Mouse (Mus musculus) stomach, postnatal 0 days (tissue): Measurements from ENCODE around the gene Acbd6. TPM values are rescaled to one million over a fixed set of nuclear protein-coding genes. Genes with fewer than 3 reads are reported as not detected.

Experiments
- ATAC-seq: fragments of 200-750 bp; cut with Nextera tagmentation; 2 replicates; pipeline ENCODE4 v1.8.0; 2017; ENCODE audit not compliant: low FRiP score, low TSS enrichment
- DNase-seq: peaks from one replicate; pipeline ENCODE4 v3.0.0-alpha.2; 2016; ENCODE audit warnings: low spot score
- H3K27ac ChIP-seq: fragments of 300-500 bp; sonication (generic); replicated peaks from 2 replicates; pipeline ENCODE4 v1.5.1; 2014; ENCODE audit warnings: mild to moderate bottlenecking, control low read depth
- H3K27me3 ChIP-seq: fragments of 300-500 bp; sonication (generic); 2 replicates; pipeline ENCODE4 v1.6.1; 2014; ENCODE audit warnings: low read length; ENCODE audit not compliant: control insufficient read depth, insufficient read depth
- H3K36me3 ChIP-seq: fragments of 300-500 bp; sonication (generic); 2 replicates; pipeline ENCODE4 v1.6.1; 2014; ENCODE audit warnings: low read length, mixed read lengths; ENCODE audit not compliant: control insufficient read depth, insufficient read depth
- H3K4me1 ChIP-seq: fragments of 300-500 bp; sonication (generic); replicated peaks from 2 replicates; pipeline ENCODE4 v1.6.1; 2014; ENCODE audit warnings: antibody characterized with exemption; ENCODE audit not compliant: control insufficient read depth, insufficient read depth
- H3K4me2 ChIP-seq: fragments of 300-500 bp; sonication (generic); replicated peaks from 2 replicates; pipeline ENCODE4 v1.6.1; 2014; ENCODE audit warnings: low read depth, mild to moderate bottlenecking, control low read depth, moderate library complexity
- H3K4me3 ChIP-seq: fragments of 300-500 bp; sonication (generic); 2 replicates; pipeline ENCODE4 v1.5.1; 2014; ENCODE audit warnings: low read depth, low read length, control low read depth
- H3K9ac ChIP-seq: fragments of 300-500 bp; sonication (generic); 2 replicates; pipeline ENCODE4 v1.6.1; 2014; ENCODE audit warnings: mild to moderate bottlenecking, low read length, control low read depth, mixed read lengths
- H3K9me3 ChIP-seq: fragments of 300-500 bp; sonication (generic); 2 replicates; pipeline ENCODE4 v1.6.1; 2016; ENCODE audit warnings: low read length; ENCODE audit not compliant: control insufficient read depth
- CTCF ChIP-seq: IDR thresholded peaks from 2 replicates; pipeline ENCODE4 v1.5.1; 2016; ENCODE audit warnings: antibody characterized with exemption, low read depth, mild to moderate bottlenecking, moderate library complexity
- EP300 ChIP-seq: optimal IDR thresholded peaks from 2 replicates; pipeline ENCODE3; 2016; ENCODE audit warnings: antibody characterized with exemption
- WGBS: fragments of 180-500 bp; shearing (Covaris S2); extraction: QIAGEN DNeasy Blood & Tissue Kit; methylation state at CpG from one replicate; pipeline ENCODE4 v1.1.7; 2014; 5-methylcytosine and 5-hydroxymethylcytosine counted together
- polyA plus RNA-seq: library from polyadenylated mRNA; unstranded; fragments of >200 nt; fragmentation: Nextera tagmentation; extraction: Ambion mirVana; gene quantifications from 2 replicates; pipeline ENCODE4 v1.2.1, GENCODE M21; 2015

Gene Acbd6
- polyA plus RNA-seq, 1 experiment from 2014 or later = 55.9 TPM

DNA sequence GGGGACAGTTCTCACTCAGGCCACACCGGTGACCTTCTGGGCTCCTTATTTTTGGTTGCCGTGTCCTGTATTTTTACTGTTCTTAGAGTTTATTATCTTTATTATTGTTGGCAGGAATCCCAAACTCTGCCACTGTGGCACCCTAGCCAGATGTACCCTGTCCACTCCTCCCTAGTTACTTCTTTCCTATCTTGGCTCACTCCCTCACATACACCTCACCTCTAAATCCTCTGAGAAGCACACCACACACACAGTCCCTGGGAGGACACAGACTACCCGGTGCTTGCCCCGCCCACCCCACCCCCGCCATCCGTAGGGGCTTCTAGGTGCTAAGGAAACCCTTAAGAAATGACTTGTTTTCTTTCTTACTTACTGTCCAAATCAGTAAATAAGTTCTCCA, 117.7 kb downstream of the Acbd6 start:
- Histone ChIP-seq H3K4me3 (no peak overlapping the region), H3K9me3 (no peaks in the 10 kb centered on the region), H3K27ac (no peak overlapping the region), H3K4me1 (no peaks in the 10 kb centered on the region), H3K36me3 (no peaks in the 10 kb centered on the region), H3K9ac (no peak overlapping the region), H3K27me3 (no peaks in the 10 kb centered on the region), H3K4me2 (no peak overlapping the region)
- TF ChIP-seq CTCF (no peak), EP300 (no peak)
- no peak for ATAC-seq
- no peak for DNase-seq
- WGBS = 79% methylated on average over 6 of the region's 6 CpGs

DNA sequence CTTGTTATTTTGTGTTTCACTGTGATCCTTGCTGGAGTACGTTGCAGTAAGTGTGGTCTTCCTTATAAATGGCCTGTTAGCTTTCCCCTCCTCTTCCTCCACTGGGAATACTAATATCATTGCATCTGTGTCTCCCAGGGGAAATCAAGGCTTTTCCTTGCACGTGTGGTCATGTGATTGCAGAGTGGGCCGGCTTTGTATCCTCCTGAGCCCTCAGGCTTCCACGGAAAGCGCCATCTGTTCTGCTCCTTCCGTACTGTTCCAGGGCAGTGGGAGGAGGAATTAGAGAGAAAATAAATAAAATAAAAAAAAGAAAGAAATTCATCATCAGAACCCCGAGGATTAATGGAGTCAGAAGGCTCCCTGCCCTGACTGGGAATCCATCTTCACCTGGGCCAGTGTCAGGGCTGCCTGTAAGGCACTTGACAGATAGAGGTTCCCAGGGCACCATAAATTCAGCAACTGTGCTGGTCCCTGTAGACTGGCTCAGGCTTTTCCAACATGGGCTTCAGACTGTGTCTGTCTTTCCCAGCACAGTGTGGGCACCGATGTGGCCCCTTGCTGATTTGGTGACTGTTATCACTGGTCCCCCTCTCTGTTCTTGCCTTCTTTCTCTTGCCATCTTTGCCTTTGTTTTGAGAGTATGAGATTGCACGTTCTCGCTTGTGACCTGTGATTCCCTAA, 123.3 kb downstream of the Acbd6 start:
- Histone ChIP-seq H3K27me3 (no peaks in the 10 kb centered on the region), H3K9ac (no peak overlapping the region), H3K36me3 (no peaks in the 10 kb centered on the region), H3K9me3 (no peaks in the 10 kb centered on the region), H3K4me1 (no peaks in the 10 kb centered on the region), H3K4me3 (no peak overlapping the region), H3K4me2 (no peak overlapping the region), H3K27ac (no peak overlapping the region)
- TF ChIP-seq EP300 = no peak
- TF ChIP-seq CTCF = no peak
- no peak for ATAC-seq
- DNase-seq = no peak
- 67% methylated on average over 10 of the region's 10 CpGs for WGBS

DNA sequence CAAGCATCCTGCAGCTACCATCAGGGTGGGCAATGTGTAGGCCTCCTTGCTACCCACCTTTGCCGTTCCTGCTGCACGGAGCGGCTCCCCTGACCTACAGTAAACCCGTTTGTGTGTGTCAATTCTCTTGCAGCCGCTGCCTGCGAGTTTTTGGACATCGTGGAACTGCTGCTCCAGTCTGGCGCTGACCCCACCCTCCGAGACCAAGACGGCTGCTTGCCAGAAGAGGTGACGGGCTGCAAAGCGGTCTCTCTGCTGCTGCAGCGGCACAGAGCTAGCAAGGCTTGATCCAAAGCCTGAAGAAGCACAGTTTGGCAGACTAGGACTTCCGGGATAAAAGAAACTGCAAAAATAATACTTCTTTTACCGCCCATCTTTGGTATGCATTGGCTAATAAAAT, 128.9 kb downstream of the Acbd6 start:
- Histone ChIP-seq H3K36me3 (no peaks in the 10 kb centered on the region), H3K4me1 (no peaks in the 10 kb centered on the region), H3K9me3 (no peaks in the 10 kb centered on the region), H3K4me3 (no peak overlapping the region), H3K4me2 (no peak overlapping the region), H3K27me3 (no peaks in the 10 kb centered on the region), H3K9ac (no peak overlapping the region), H3K27ac (no peak overlapping the region)
- DNase-seq = no peak
- TF ChIP-seq CTCF = no peak
- no peak for TF ChIP-seq EP300
- ATAC-seq = no peak
- WGBS = 76% methylated on average over 15 of the region's 15 CpGs

GRCm38 (mm10) chr1:155689141-155689540, 131.2 kb downstream of the Acbd6 start:
- Histone ChIP-seq H3K9me3 (no peaks in the 10 kb centered on the region), H3K4me2 (no peak overlapping the region), H3K4me1 (no peaks in the 10 kb centered on the region), H3K27me3 (no peaks in the 10 kb centered on the region), H3K4me3 (no peak overlapping the region), H3K36me3 (no peaks in the 10 kb centered on the region), H3K9ac (no peak overlapping the region), H3K27ac (no peak overlapping the region)
- TF ChIP-seq CTCF = no peak
- no peak for TF ChIP-seq EP300
- DNase-seq (no peak), ATAC-seq (no peak)
- WGBS = 83% methylated on average over 4 of the region's 4 CpGs

- Histone ChIP-seq H3K9me3 (no peaks in the 10 kb centered on the region), H3K36me3 (no peaks in the 10 kb centered on the region), H3K4me1 (no peaks in the 10 kb centered on the region), H3K9ac (no peak overlapping the region), H3K4me2 (no peak overlapping the region), H3K4me3 (no peak overlapping the region), H3K27me3 (no peaks in the 10 kb centered on the region), H3K27ac (no peak overlapping the region)
- 64% methylated on average over 5 of the region's 5 CpGs for WGBS
- peak; percentile 59; the same call in 1 of the 2 replicates for ATAC-seq
- no peak for DNase-seq
- TF ChIP-seq EP300 (no peak), CTCF (no peak)
Observed at GRCm38 (mm10) chr1:155689558-155689957, 131.6 kb downstream of the Acbd6 start.

- Histone ChIP-seq H3K9me3 (no peaks in the 10 kb centered on the region), H3K4me3 (no peak overlapping the region), H3K27me3 (no peaks in the 10 kb centered on the region), H3K27ac (no peak overlapping the region), H3K4me1 (no peaks in the 10 kb centered on the region), H3K9ac (no peak overlapping the region), H3K4me2 (no peak overlapping the region), H3K36me3 (no peaks in the 10 kb centered on the region)
- TF ChIP-seq CTCF = no peak
- no peak for TF ChIP-seq EP300
- 92% methylated on average over 6 of the region's 6 CpGs for WGBS
- no peak for DNase-seq
- ATAC-seq = no peak
Observed at GRCm38 (mm10) chr1:155692230-155692629, 134.3 kb downstream of the Acbd6 start.
